Mouse (Mus musculus) heart, embryonic 12.5 days (tissue): ENCODE results near the gene Aqp3. TPM values are rescaled to one million over a fixed set of nuclear protein-coding genes. Genes with fewer than 3 reads are reported as not detected.
A peak's percentile ranks its signal among the peaks of the same experiment; 100 is the strongest.

Source experiments
- ATAC-seq: fragments of 200-750 bp; cut with Nextera tagmentation; 2 replicates; pipeline ENCODE4 v1.8.0; 2017; ENCODE audit warnings: moderate TSS enrichment, moderate library complexity; ENCODE audit not compliant: insufficient number of reproducible peaks, low FRiP score
- H3K27ac ChIP-seq: fragments of 300-500 bp; sonication (generic); 2 replicates; pipeline ENCODE4 v1.5.1; 2016; ENCODE audit warnings: mild to moderate bottlenecking, moderate library complexity; ENCODE audit not compliant: poor library complexity, severe bottlenecking
- H3K27me3 ChIP-seq: fragments of 300-500 bp; sonication (generic); replicated peaks from 2 replicates; pipeline ENCODE4 v1.6.1; 2016; ENCODE audit warnings: mild to moderate bottlenecking, moderate library complexity
- H3K36me3 ChIP-seq: fragments of 300-500 bp; sonication (generic); 2 replicates; pipeline ENCODE4 v1.6.1; 2016; ENCODE audit warnings: mild to moderate bottlenecking, moderate library complexity
- H3K4me1 ChIP-seq: fragments of 300-500 bp; sonication (generic); replicated peaks from 2 replicates; pipeline ENCODE4 v1.6.1; 2016; ENCODE audit warnings: mild to moderate bottlenecking
- H3K4me2 ChIP-seq: fragments of 300-500 bp; sonication (generic); 2 replicates; pipeline ENCODE4 v1.6.1; 2016; ENCODE audit warnings: mild to moderate bottlenecking, moderate library complexity
- H3K4me3 ChIP-seq: fragments of 300-500 bp; sonication (generic); 2 replicates; pipeline ENCODE4 v1.5.1; 2016; ENCODE audit warnings: mild to moderate bottlenecking
- H3K9ac ChIP-seq: fragments of 300-500 bp; sonication (generic); 2 replicates; pipeline ENCODE4 v1.6.1; 2016; ENCODE audit warnings: mild to moderate bottlenecking, moderate library complexity
- H3K9me3 ChIP-seq: fragments of 300-500 bp; sonication (generic); replicated peaks from 2 replicates; pipeline ENCODE4 v1.6.1; 2016; ENCODE audit warnings: mild to moderate bottlenecking, moderate library complexity
- WGBS: fragments of 180-500 bp; shearing (Covaris S2); methylation state at CpG from one replicate; pipeline ENCODE4 v1.1.7; 2016; 5-methylcytosine and 5-hydroxymethylcytosine counted together
- polyA plus RNA-seq: library from polyadenylated mRNA; unstranded; fragments of >200 nt; fragmentation: Nextera tagmentation; extraction: Ambion mirVana; gene quantifications from 2 replicates; pipeline ENCODE4 v1.2.1, GENCODE M21; 2016

The Aqp3 gene
- polyA plus RNA-seq, 1 experiment from 2014 or later: 2.2 TPM

DNA sequence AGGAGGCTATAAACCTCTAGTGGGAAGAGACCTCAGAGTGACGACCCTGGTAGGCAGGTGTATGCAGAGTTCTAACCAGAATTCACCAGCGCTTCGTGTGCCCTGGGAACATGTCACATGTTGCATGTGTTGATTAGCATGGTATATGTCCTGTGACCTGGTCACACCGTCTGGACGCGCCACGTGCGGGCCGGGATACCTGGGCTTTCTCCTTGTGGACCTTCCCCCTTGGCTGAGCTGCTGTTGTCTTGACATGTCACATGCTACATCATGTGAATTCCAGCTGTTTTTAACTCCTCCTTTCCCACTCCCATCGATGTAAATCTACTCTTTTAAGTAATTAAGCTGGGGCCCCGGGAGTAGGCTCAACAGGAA, 581 bp upstream of the Aqp3 start:
- no peak for ATAC-seq
- WGBS: 18% methylated on average over 11 of the region's 11 CpGs
- H3K36me3 ChIP-seq: no peaks in the 10 kb centered on the region
- H3K9ac ChIP-seq: peak overlapping the region; percentile 64
- peak overlapping the region; percentile 51 for H3K4me3 ChIP-seq
- H3K27me3 ChIP-seq: peaks cover 29% of the 10 kb centered on the region
- H3K4me1 ChIP-seq: peaks cover 50% of the 10 kb centered on the region
- no peak overlapping the region for H3K27ac ChIP-seq
- H3K9me3 ChIP-seq: no peaks in the 10 kb centered on the region
- peak overlapping the region; percentile 97 for H3K4me2 ChIP-seq

DNA sequence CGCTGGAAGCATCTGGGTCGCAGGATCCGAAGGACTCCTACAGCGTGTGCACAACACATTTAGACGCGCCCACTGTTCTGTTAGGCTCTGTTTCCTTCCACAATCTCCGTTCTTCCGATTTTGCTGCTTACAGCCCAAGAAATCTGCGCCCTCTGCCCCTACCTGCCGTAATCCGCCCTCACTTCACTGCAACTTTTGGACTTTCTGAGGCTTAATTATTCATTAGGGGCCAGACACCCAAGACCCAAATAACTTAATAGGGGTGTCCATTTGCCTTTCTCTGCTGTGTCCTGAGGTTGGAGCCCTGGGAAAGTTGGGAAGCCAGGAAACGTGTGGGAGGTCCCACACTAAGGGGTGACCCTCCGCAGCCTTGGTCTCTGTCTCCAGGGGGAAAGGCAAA, 602 bp downstream of the Aqp3 start:
- 52% methylated on average over 13 of the region's 13 CpGs for WGBS
- Histone ChIP-seq H3K27ac (no peak overlapping the region), H3K27me3 (peaks cover 29% of the 10 kb centered on the region), H3K4me2 (peak overlapping the region; percentile 97), H3K36me3 (no peaks in the 10 kb centered on the region), H3K4me1 (peaks cover 50% of the 10 kb centered on the region), H3K4me3 (peak overlapping the region; percentile 51), H3K9ac (peak overlapping the region; percentile 64), H3K9me3 (no peaks in the 10 kb centered on the region)
- no peak for ATAC-seq

DNA sequence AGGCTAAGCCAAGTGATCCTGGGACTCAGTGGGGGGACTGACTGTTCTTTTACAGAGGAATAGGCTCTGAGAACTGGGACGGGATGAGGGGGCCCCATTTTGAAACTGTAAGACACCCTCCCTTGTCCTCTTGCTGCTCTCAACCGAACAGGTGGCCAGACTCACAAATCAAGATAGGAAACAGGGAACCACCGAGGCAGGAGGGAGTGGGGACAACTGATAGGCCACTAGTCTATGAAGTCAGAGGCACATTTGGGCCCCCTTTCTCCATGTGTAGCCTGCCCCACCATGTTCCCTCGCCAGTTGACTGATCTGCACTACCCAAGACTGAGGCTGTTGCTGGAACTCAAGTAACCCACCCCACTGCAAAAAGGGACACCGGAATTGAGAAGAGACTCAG, 1.2 kb downstream of the Aqp3 start:
- peaks cover 50% of the 10 kb centered on the region for H3K4me1 ChIP-seq
- H3K36me3 ChIP-seq: no peaks in the 10 kb centered on the region
- 67% methylated on average over 5 of the region's 5 CpGs for WGBS
- H3K27me3 ChIP-seq: peaks cover 29% of the 10 kb centered on the region
- H3K4me2 ChIP-seq: peak overlapping the region; percentile 97
- 0 out of 2 replicates have a peak overlapping the region, but pooled peaks have one; percentile 29 for H3K9ac ChIP-seq
- no peaks in the 10 kb centered on the region for H3K9me3 ChIP-seq
- H3K27ac ChIP-seq: no peak overlapping the region
- ATAC-seq: 0 out of 2 replicates have a peak, but pooled peaks have one; percentile 18
- peak overlapping the region; percentile 17; the same call in 1 of the 2 replicates for H3K4me3 ChIP-seq

DNA sequence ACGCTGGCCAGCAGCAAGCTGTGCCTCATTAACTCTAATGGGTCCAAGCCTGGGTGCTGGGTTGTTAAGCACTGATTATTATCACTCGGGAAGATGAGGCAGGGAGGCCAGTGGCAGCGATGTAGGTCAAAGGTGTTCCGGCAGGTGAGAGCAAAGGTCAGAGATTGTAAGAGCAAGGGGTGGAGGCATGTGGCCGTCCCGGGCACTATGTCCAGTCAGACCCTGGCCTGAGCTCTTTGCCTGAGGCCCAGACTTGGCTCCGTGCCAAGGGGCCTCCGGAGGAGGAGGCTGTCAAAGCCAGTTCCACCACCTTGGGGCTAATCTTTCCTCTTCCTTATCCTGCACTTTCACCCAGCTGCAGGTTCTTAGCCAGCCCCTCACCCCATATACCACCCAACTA, 1.8 kb downstream of the Aqp3 start:
- peaks cover 34% of the 10 kb centered on the region for H3K27me3 ChIP-seq
- H3K9ac ChIP-seq: no peak overlapping the region

DNA sequence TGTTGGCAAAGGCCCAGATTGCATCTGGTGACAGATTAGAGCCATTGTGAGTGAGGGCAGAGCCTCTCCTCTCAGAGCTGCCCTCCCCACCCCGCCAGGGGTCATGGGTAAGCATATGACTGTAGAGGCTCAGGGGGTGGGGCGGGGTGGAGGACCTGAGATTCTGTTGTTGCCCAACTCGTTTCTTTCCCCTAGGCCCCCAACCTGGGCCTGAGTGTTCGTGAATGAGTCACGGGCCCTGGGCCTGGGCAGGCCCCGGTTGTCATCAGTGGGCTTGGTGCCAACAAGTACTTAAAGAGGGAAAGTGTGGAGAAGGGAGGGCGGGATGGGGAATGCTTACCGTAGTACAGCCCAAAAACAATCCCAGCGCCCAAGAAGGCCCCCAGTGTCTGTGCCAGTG, 3.6 kb downstream of the Aqp3 start:
- no peaks in the 10 kb centered on the region for H3K36me3 ChIP-seq
- WGBS: 42% methylated on average over 9 of the region's 9 CpGs
- no peak overlapping the region for H3K27ac ChIP-seq
- 0 out of 2 replicates have a peak overlapping the region, but pooled peaks have one; percentile 6 for H3K4me2 ChIP-seq
- H3K4me3 ChIP-seq: no peak overlapping the region
- no peaks in the 10 kb centered on the region for H3K9me3 ChIP-seq
- H3K9ac ChIP-seq: no peak overlapping the region
- ATAC-seq: peak; percentile 43; the same call in 1 of the 2 replicates
- H3K27me3 ChIP-seq: peaks cover 29% of the 10 kb centered on the region
- peaks cover 54% of the 10 kb centered on the region for H3K4me1 ChIP-seq

More for the DNA sequence above, 1.8 kb downstream of the Aqp3 start:
- Histone ChIP-seq H3K27ac (no peak overlapping the region), H3K36me3 (no peaks in the 10 kb centered on the region), H3K4me1 (peaks cover 50% of the 10 kb centered on the region), H3K9me3 (no peaks in the 10 kb centered on the region), H3K4me2 (peak overlapping the region; percentile 97), H3K4me3 (no peak overlapping the region; the same call in 1 of the 2 replicates)
- 45% methylated on average over 8 of the region's 8 CpGs for WGBS
- 0 out of 2 replicates have a peak, but pooled peaks have one; percentile 27 for ATAC-seq

DNA sequence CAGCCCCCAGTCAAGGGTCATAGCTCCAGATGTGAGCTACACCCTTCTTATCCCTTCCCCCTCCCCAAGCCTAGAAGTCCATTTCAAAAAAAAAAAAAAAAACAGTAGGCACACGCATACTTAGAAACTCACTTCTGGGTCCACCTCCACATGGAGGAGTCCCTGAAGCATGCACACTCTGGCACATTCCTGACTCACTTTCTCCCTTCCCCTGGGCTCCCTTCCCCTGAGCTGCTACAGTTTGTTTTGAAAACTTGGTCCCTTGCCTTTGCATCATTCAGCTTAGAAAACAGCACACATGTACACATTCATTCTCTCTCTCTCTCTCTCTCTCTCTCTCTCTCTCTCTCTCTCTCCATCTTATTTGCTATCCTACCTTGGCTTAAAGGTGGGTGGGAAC, 5.0 kb downstream of the Aqp3 start:
- H3K9me3 ChIP-seq: no peaks in the 10 kb centered on the region
- no peak overlapping the region for H3K4me2 ChIP-seq
- ATAC-seq: no peak
- peaks cover 45% of the 10 kb centered on the region for H3K4me1 ChIP-seq
- H3K27ac ChIP-seq: no peak overlapping the region
- no peak overlapping the region for H3K4me3 ChIP-seq
- H3K36me3 ChIP-seq: no peaks in the 10 kb centered on the region
- H3K9ac ChIP-seq: no peak overlapping the region
- WGBS: 63% methylated on average over 1 of the region's 1 CpGs
- peaks cover 23% of the 10 kb centered on the region for H3K27me3 ChIP-seq

DNA sequence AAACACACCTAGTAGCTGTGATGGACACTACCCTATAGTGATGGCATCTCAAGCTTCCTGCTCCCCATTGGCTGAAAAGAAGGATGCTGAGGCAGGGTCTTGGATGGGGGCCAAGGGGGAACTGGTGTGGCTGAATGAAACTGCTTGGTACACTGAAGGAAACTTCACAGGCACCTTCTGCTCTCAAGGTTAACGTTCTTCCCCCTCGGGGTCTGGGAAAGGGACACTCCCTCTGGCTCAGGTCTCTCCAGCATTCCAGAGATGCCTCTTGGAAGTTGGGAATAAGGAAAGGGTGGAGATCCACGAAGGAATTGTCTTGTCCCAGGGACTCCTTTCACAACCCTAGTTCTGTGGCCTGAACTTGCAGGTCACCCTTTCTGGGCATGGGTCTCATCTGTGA, 6.6 kb downstream of the Aqp3 start:
- Histone ChIP-seq H3K4me2 (no peak overlapping the region), H3K4me1 (peaks cover 38% of the 10 kb centered on the region), H3K27ac (no peak overlapping the region), H3K9ac (no peak overlapping the region), H3K27me3 (0 out of 2 replicates have a peak, but pooled peaks cover 11% of the 10 kb centered on the region), H3K36me3 (no peaks in the 10 kb centered on the region), H3K9me3 (no peaks in the 10 kb centered on the region), H3K4me3 (no peak overlapping the region)
- no peak for ATAC-seq
- 33% methylated on average over 3 of the region's 3 CpGs for WGBS

DNA sequence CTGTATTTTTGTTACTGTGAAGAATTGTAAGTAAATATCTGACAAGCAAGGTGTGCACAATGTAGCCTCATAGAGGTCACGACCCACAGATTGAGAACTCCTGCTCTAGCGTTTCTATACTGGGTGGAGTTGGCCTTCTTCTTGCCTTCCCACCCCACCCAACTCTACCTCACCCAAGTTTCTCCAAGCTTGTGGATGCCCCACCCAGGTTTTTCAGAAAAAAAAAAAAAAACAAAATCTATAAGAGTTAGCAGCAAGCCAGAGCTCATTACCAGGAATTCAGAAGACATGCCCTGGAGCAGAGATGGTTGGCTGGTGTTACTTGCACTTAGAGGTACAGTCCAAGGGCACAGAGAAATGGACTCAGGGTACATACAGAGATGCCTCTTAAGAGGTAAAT, 8.3 kb downstream of the Aqp3 start:
- 67% methylated on average over 2 of the region's 2 CpGs for WGBS
- Histone ChIP-seq H3K9ac (no peak overlapping the region), H3K36me3 (no peaks in the 10 kb centered on the region), H3K9me3 (no peaks in the 10 kb centered on the region), H3K4me1 (peaks cover 21% of the 10 kb centered on the region), H3K4me2 (no peak overlapping the region), H3K4me3 (no peak overlapping the region), H3K27ac (no peak overlapping the region), H3K27me3 (0 out of 2 replicates have a peak, but pooled peaks cover 11% of the 10 kb centered on the region)
- no peak for ATAC-seq

DNA sequence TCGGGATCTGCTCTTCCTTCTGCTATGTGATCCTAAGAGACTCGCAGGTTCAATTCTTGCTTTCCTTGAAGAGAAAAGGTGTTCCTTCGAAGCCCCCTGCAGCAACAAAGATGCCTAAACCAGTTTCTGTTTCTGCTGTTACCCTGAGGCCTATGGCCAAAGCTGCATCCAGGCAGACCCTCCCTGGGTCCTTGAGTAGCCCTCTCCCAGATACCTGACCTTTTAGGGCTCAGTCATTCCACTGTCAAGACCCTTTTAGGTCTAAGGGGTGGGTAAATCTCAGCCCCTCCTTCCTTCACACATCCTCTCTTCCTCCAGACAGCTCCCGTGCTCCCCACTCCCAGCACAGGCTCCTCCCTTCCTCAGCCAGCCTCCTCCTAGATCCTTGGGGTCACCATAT, 8.8 kb downstream of the Aqp3 start:
- Histone ChIP-seq H3K9ac (no peak overlapping the region), H3K36me3 (no peaks in the 10 kb centered on the region), H3K4me1 (peaks cover 16% of the 10 kb centered on the region), H3K27me3 (0 out of 2 replicates have a peak, but pooled peaks cover 11% of the 10 kb centered on the region), H3K9me3 (no peaks in the 10 kb centered on the region), H3K4me2 (no peak overlapping the region), H3K27ac (no peak overlapping the region), H3K4me3 (no peak overlapping the region)
- no peak for ATAC-seq
- WGBS: 79% methylated on average over 4 of the region's 4 CpGs

DNA sequence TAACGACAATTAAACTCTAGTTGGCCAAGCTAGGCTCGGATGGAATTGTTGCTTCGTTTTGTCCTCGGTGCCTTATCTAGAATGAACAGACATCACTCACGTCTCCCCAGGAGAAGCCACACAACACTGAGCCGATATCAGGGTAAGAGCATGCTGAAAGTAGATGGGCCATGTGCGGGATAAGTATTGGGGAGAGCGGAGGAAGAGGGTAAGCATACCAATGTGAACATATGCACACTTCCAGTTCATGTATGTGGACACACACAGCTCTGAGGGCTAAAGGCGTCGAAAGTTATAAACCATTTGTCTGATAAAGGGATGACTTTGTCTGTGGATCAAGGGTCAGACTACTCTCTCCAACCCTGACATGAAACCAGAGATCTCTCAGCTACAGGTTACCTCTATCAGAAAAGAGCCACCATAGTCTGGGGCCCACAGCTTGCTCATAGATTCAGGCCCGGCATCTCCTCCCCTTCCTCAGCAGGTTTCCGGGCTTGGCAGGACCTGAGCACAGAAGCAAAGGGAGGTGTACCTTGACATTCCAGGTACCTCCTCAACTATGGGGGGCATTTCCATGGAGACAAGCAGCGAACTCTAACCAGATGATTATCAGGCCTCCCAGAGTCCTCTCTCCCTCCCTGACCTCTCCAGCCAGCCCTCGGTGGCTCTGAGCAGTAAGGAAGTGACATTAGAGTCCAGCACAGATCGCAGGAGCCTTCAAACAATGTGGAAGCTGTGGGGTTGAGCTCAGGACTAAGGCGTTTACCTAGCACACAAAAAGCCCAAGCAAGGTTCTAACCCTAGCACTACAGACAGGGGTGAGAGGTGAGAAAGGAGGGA, 10.3 kb downstream of the Aqp3 start:
- Histone ChIP-seq H3K9ac (no peak overlapping the region), H3K27ac (peak overlapping the region; percentile 46), H3K27me3 (0 out of 2 replicates have a peak, but pooled peaks cover 20% of the 10 kb centered on the region), H3K36me3 (no peaks in the 10 kb centered on the region), H3K4me3 (no peak overlapping the region), H3K9me3 (no peaks in the 10 kb centered on the region), H3K4me1 (peaks cover 14% of the 10 kb centered on the region), H3K4me2 (no peak overlapping the region)
- ATAC-seq: peak; percentile 92
- WGBS: 66% methylated on average over 16 of the region's 16 CpGs

DNA sequence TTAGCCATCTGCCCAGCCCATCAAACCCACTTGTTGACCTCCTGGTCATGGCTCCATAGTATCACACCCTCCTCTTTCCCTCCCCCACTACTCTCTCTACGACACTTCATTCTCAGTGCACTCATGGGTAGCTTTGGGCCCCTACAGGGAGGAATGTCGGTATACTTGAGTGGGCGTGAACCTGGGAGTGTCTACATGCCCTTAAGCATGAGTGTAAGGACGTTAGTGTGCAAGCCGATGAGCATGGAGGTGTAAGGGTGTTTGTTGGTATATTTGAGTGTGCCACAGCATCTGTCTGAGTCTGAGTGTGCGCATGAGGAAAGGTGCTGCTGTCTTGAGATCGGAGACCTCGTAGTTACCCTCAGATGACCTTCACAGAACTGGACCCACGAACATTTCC, 11.0 kb downstream of the Aqp3 start:
- Histone ChIP-seq H3K4me2 (no peak overlapping the region), H3K4me3 (no peak overlapping the region), H3K27ac (no peak overlapping the region), H3K9ac (no peak overlapping the region), H3K36me3 (no peaks in the 10 kb centered on the region), H3K27me3 (0 out of 2 replicates have a peak, but pooled peaks cover 20% of the 10 kb centered on the region), H3K9me3 (no peaks in the 10 kb centered on the region), H3K4me1 (peaks cover 14% of the 10 kb centered on the region)
- ATAC-seq: peak; percentile 58
- WGBS: 69% methylated on average over 9 of the region's 9 CpGs
